Mouse (Mus musculus) 416B (cell line): Measurements from ENCODE around the gene Dact2.

Experiments used
- DNase-seq: peaks from one replicate; pipeline ENCODE4 v3.0.0; 2011; ENCODE audit warnings: low read depth

The Dact2 gene

DNA sequence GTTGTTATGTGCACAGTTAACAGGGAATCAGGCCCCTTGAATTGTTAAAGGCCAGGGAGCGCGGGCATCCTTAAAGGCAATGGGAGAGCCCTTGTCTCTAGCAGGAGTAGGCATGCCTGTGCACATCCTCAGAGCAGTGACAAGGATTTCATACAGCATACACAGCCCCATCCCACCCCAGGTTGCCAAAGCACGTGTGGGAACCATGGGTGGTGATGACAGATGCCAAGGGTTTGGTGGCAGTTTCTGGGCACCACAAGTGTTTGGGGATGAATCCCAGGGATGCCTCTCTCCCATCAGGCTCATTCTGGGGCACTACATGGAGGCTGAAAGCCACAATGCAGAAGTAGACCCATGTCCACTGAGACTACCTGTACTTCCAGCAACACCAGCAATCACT is 29.7 kb downstream of the Dact2 start:
- no peak for DNase-seq

DNA sequence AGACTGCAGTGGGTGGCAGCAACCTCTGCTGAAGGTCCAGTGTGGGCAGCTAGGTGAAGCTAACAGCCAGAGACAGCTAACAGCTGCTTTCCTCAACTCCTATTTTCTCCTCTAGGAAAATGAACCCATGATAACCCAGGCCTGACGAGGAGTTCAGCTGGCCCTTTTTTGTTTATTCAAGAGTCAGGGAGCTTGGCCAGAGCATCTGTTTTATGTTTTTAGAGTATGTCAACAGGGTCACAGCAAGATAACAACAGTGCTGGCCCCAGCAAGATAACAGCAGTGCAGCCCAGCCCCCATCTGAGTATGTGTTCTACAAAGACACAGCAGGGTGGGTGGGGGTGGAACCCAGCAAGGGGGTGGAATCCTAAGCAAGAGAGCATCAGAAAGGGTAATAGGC is 30.6 kb downstream of the Dact2 start:
- DNase-seq: no peak

DNA sequence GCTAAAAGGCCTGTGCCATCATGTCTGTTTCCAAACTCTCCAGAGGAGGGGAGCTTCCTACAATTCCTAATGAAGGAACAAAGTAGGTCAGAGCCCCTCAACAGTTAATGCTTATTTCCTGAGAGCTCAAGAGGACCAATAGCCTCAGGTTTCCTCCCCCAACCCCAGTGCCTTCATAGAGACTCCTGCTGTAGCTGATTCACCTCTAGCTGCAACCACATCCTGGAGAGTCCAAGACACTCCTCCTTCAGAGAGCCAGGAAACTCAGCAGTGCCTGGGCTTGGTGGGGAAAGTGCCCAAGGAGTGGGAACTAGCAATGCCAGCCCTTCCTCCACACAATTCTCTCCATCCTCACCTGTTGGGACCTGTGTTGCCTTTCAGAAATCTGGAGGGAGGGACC is 31.4 kb downstream of the Dact2 start:
- peak; percentile 72 for DNase-seq

- no peak for DNase-seq
Observed at GRCm38 (mm10) chr17:14172184-14172583, 31.9 kb downstream of the Dact2 start.

DNA sequence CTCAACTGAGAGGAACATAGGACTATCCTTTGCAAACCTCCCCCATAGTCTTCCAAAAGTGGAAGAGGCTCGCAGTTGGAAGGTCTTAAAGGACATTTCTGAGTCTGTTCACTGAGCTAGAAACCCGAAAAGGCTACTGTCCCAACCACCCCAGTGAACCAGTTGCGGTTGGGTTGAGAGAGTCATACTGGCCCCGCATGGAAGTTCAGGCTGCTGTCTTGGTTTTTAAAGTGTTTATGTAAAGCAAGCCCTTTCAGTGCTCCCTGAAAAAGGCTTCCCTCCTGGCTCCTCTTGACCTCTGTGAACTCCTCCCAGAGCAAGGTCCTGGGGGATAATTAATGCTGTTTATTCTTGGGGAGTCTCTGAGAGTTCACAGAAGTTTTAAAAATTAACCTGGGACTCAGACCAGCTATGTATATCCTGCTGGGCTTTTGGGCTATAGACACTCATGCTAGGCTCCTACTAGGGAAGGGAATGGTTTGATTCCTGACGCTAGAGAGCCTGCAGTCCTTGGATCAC is 33.1 kb downstream of the Dact2 start:
- no peak for DNase-seq

GRCm38 (mm10) chr17:14169431-14169830 is 34.7 kb downstream of the Dact2 start:
- no peak for DNase-seq

DNA sequence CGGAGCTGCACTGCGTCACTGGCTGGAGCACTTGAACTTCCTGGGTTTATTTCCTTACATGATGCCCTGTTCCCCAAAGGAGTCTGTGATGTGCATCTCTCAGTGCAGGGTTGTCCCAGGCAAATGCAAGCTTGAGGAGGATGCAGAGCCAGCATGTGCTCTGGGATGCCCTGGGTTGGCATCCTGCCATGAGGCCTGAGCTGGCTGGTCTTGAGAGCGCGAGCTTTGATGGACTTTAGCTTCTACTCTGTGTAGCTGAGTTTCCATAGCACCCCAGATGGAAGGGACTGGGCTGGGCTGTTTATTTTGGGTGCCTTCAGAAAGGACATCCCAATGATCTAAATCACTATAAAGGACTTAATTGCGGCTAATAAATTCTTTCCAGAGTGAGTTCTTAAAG is 36.5 kb downstream of the Dact2 start:
- no peak for DNase-seq

- peak; percentile 43 for DNase-seq
Observed at GRCm38 (mm10) chr17:14166746-14167432, 37.2 kb downstream of the Dact2 start.

- DNase-seq: no peak
Observed at GRCm38 (mm10) chr17:14165934-14166610, 38.0 kb downstream of the Dact2 start.

DNA sequence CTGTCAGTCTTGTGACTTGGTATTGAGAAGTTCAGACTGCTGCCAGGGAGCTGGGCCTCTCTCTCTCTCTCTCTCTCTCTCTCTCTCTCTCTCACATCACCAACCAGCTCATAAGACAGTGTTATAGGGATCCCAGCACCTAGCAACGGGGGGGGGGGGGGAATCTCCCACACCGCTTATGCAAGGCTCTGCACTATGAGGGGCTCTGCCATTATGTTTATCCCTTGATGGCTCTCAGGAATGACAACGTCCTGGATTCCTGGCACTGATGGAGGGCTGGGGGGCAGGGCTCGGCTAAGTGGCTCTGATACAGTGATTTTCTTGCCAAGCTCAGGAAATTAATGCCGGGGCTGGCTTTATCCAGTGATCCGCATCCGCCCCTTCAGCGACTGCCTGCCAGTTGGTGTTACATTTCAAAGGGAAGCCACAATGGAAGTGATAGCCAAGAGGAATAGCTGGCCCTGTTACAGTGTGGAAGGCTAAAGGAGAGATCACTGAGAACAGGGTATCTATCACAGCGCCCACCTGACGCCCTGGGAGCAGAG is 38.7 kb downstream of the Dact2 start:
- no peak for DNase-seq

DNA sequence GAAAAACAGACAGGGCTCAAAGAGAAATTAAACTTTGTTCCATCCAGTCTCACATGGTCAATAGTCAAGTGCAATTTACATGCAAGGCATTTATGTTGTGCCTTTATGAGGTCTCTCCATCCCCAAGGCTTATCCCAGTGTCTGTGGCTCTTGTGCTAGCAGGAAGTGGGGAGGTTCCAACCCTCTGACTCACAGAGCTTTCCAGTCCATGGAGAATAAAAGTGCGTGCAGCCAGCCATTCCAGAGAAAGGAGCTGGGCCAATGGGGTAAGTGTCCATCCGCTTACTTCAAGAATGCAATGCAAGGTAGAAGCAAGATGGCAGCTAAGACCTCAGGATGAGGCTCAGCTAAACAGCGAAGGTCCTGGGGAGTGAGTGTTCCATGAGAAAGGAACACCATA is 43.3 kb downstream of the Dact2 start:
- no peak for DNase-seq

DNA sequence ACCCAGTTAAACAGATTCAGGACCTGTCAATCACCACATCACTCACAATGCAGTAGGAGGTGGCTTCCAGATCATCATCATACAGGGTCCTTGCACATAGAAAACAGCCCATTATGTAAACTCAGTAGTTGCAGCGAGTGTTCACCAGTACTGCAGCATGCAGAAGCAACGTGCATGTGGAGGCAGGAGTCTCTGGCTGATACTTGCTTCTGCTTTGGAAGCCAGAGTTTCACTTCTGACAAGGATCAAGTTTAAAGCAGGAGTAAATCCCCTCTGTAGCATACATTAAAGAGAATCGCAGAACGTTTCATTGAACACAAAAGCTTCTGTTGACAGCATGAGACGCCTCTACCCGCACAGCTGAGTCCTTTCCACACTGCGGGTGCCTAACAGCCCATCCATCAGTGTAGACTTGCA is 46.3 kb downstream of the Dact2 start:
- no peak for DNase-seq
